Mouse (Mus musculus) heart, embryonic 11.5 days (tissue): ENCODE data around the gene Slc6a8. TPM values are rescaled to one million over a fixed set of nuclear protein-coding genes. Genes with fewer than 3 reads are reported as not detected.

Experiments
- ATAC-seq: fragments of 200-750 bp; cut with Nextera tagmentation; replicated peaks from 2 replicates; pipeline ENCODE4 v1.8.0; 2017; ENCODE audit warnings: moderate library complexity; ENCODE audit not compliant: insufficient number of reproducible peaks, low FRiP score, low TSS enrichment
- H3K27ac ChIP-seq: fragments of 300-500 bp; sonication (generic); 2 replicates; pipeline ENCODE4 v1.5.1; 2014; ENCODE audit warnings: mild to moderate bottlenecking, low read depth, low read length
- H3K27me3 ChIP-seq: fragments of 300-500 bp; sonication (generic); 2 replicates; pipeline ENCODE4 v1.6.1; 2014; ENCODE audit warnings: mild to moderate bottlenecking, low read length, mixed read lengths; ENCODE audit not compliant: control insufficient read depth, insufficient read depth
- H3K36me3 ChIP-seq: fragments of 300-500 bp; sonication (generic); 2 replicates; pipeline ENCODE4 v1.6.1; 2014; ENCODE audit warnings: mild to moderate bottlenecking, low read length, moderate library complexity, mixed read lengths; ENCODE audit not compliant: control insufficient read depth, insufficient read depth
- H3K4me1 ChIP-seq: fragments of 300-500 bp; sonication (generic); 2 replicates; pipeline ENCODE4 v1.6.1; 2014; ENCODE audit warnings: low read length; ENCODE audit not compliant: control insufficient read depth, insufficient read depth
- H3K4me2 ChIP-seq: fragments of 300-500 bp; sonication (generic); 2 replicates; pipeline ENCODE4 v1.6.1; 2014; ENCODE audit warnings: mild to moderate bottlenecking, moderate library complexity
- H3K4me3 ChIP-seq: fragments of 300-500 bp; sonication (generic); 2 replicates; pipeline ENCODE4 v1.5.1; 2014; ENCODE audit warnings: low read depth, low read length
- H3K9ac ChIP-seq: fragments of 300-500 bp; sonication (generic); 2 replicates; pipeline ENCODE4 v1.6.1; 2014; ENCODE audit warnings: mild to moderate bottlenecking, low read depth, low read length, moderate library complexity
- H3K9me3 ChIP-seq: fragments of 300-500 bp; sonication (generic); replicated peaks from 2 replicates; pipeline ENCODE4 v1.6.1; 2016; ENCODE audit warnings: low read length; ENCODE audit not compliant: control insufficient read depth
- WGBS: fragments of 180-500 bp; shearing (Covaris S2); extraction: QIAGEN DNeasy Blood & Tissue Kit; methylation state at CpG from one replicate; pipeline ENCODE4 v1.1.7; 2014; ENCODE audit not compliant: insufficient replicate concordance; 5-methylcytosine and 5-hydroxymethylcytosine counted together
- polyA plus RNA-seq: library from polyadenylated mRNA; unstranded; fragments of >200 nt; fragmentation: Nextera tagmentation; extraction: Ambion mirVana; gene quantifications from 2 replicates; pipeline ENCODE4 v1.2.1, GENCODE M21; 2014

Gene Slc6a8
- 6.9 and 8.2 TPM in 2 replicates for polyA plus RNA-seq

DNA sequence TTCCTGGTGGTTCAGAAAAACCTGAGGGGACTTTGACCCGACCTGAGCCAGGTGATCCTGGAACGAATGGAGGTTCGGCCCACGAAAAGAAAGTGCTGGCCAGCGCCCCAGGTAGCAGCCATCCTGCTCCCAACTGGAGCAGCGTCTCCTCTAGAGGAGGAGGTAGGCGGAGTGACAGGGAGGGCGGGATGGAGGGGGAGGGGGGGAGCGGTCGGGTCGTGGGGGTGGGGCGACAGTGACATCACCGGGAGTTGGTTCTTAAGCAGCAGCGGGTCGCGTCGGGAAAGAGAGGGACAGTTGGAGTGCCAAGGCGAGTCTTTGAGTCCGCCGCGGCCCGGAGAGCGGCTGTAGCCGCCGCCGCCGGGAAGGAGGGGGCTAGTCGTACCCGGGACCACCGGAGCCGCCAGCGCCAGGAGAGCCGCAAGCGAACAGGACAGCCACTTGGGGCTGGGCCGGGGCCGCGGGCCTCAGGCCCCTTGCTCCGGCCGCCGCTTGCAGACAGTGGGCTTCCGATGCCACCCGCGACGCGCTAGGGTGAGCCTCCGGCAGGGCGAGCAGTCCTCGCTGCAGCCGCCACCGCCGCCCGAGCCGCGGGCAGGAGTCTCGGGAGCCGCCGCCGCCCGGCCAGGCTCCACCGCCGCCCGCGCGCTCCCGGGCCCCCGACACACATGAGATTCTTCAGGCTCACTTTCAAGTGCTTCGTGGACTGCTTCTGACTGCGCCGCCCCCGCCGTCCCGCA lies at the start of gene Slc6a8:
Gene Slc6a8, plus strand, starts transcription at position 272 of the 740 bp plus-strand sequence.
- H3K9ac ChIP-seq: peak within 1 kb of the TSS; percentile 66
- H3K4me2 ChIP-seq: peak within 1 kb of the TSS; percentile 70
- H3K4me1 ChIP-seq: no peaks in the 10 kb centered on the region
- H3K9me3 ChIP-seq: no peaks in the 10 kb centered on the region
- 10% methylated on average over 19 of the region's 72 CpGs for WGBS
- peak within 1 kb of the TSS; percentile 50 for H3K4me3 ChIP-seq
- peak; percentile 71 for ATAC-seq
- no peaks in the 10 kb centered on the region for H3K36me3 ChIP-seq
- H3K27ac ChIP-seq: peak within 1 kb of the TSS; percentile 74
- H3K27me3 ChIP-seq: peaks cover 5% of the 10 kb centered on the region

DNA sequence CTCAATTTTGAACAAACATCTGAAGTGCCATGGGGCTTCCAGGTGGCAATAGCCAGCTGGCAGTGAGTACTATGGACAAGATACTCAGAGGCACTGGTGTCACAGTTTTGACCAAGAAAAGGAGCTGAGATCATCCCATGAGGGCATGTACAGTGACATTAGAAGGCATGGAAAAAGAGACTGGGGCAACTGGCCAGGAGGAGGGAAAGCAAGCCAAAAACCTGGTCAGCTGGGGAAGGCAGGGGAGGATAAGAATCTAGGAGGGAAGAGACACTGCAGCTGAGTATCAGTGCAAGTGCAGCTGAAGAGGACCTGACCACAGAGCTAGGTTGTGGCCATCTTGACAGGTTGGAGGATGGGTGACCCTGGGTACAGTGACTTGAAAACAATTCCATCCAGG lies 46.0 kb upstream of the Slc6a8 start:
- no peak for ATAC-seq
- H3K27me3 ChIP-seq: peaks cover 6% of the 10 kb centered on the region

DNA sequence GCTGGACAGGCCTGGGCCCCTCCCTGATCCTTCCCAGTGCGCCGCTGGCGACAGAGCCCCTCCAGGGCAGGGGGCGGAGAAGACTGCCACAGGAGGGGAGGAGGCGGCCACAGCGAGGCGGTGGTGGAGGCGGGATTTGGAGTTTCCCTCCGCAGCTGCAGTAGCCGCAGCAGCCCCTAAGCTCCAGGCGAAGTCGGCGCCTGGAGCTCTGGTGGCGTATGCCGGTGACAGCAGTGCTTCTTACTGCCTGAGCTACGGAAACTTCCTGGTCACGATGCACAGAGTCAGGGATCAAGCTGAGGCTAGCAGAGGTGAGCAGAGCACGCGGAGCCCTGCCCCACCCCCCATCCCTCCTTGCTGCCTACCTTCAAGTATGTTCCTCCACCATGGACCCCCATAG lies 37.5 kb upstream of the Slc6a8 start:
- H3K9me3 ChIP-seq: no peaks in the 10 kb centered on the region
- no peak overlapping the region for H3K9ac ChIP-seq
- 18% methylated on average over 16 of the region's 19 CpGs for WGBS
- no peaks in the 10 kb centered on the region for H3K36me3 ChIP-seq
- no peaks in the 10 kb centered on the region; the same call in 1 of the 2 replicates for H3K4me1 ChIP-seq
- H3K4me3 ChIP-seq: peak overlapping the region; percentile 12; the same call in 1 of the 2 replicates
- ATAC-seq: no peak
- peak overlapping the region; percentile 47 for H3K4me2 ChIP-seq
- H3K27me3 ChIP-seq: peaks cover 71% of the 10 kb centered on the region
- H3K27ac ChIP-seq: no peak overlapping the region

More for the DNA sequence above, 46.0 kb upstream of the Slc6a8 start:
- no peak overlapping the region for H3K27ac ChIP-seq
- H3K4me1 ChIP-seq: no peaks in the 10 kb centered on the region
- H3K36me3 ChIP-seq: no peaks in the 10 kb centered on the region
- H3K9ac ChIP-seq: no peak overlapping the region
- H3K9me3 ChIP-seq: no peaks in the 10 kb centered on the region
- H3K4me2 ChIP-seq: no peak overlapping the region
- no peak overlapping the region for H3K4me3 ChIP-seq

DNA sequence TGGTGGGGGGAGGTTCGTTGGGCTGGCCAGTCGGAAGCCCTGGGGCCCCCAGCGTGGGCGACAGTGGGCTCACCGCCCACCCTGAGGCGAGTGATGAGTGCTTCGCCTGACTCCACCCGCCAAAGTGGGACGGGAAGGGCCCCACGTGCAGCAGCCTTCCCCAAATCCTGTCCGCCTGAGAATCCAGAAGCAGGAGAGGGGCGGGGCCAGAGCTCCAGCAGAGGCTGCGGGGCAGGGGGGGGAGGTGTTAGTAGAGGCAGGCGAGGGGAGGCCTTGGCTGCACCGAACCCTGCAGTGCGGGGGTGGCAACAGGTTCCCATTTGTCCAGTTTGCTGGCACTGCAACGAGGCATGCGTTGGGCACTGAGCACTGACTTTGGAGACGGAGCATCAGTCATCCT lies 35.5 kb upstream of the Slc6a8 start:
- Histone ChIP-seq H3K9me3 (no peaks in the 10 kb centered on the region), H3K9ac (no peak overlapping the region), H3K4me1 (no peaks in the 10 kb centered on the region; the same call in 1 of the 2 replicates), H3K36me3 (no peaks in the 10 kb centered on the region), H3K4me2 (peak overlapping the region; percentile 60), H3K27ac (no peak overlapping the region), H3K27me3 (peaks cover 73% of the 10 kb centered on the region), H3K4me3 (peak overlapping the region; percentile 25)
- ATAC-seq: no peak
- WGBS: 11% methylated on average over 19 of the region's 19 CpGs

DNA sequence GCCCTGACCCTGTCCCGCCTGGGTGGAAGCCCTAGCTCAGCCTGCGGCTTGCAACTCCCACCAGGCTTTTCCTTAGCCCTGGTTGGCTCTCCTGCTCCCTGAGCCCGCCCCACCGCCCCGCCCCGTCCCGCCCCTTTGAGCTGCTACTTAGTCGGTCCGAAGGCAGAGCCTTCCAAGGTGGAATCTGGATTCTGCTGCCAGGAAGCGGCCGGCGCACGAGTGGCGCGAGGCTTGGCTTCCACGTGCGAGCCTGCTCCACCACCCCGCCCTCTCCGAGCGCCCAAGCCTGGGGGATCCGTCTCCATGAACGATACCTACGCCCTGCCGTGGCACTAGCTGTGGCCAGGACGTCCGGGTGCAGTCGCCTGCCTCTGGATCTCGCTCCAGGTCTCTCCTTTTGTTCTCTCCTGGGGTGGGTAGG lies 33.7 kb upstream of the Slc6a8 start, which contains the start of gene Dusp9:
Gene Dusp9, plus strand, starts transcription at position 165 of the 421 bp plus-strand sequence.
- 17% methylated on average over 22 of the region's 28 CpGs for WGBS
- H3K27ac ChIP-seq: no peak within 1 kb of the TSS
- H3K27me3 ChIP-seq: peaks cover 61% of the 10 kb centered on the region
- peak within 1 kb of the TSS; percentile 39; the same call in 1 of the 2 replicates for H3K9ac ChIP-seq
- H3K4me1 ChIP-seq: no peaks in the 10 kb centered on the region; the same call in 1 of the 2 replicates
- H3K36me3 ChIP-seq: no peaks in the 10 kb centered on the region
- ATAC-seq: peak; percentile 62; the same call in 1 of the 2 replicates
- no peaks in the 10 kb centered on the region for H3K9me3 ChIP-seq
- peak within 1 kb of the TSS; percentile 33 for H3K4me3 ChIP-seq
- peak within 1 kb of the TSS; percentile 71 for H3K4me2 ChIP-seq

DNA sequence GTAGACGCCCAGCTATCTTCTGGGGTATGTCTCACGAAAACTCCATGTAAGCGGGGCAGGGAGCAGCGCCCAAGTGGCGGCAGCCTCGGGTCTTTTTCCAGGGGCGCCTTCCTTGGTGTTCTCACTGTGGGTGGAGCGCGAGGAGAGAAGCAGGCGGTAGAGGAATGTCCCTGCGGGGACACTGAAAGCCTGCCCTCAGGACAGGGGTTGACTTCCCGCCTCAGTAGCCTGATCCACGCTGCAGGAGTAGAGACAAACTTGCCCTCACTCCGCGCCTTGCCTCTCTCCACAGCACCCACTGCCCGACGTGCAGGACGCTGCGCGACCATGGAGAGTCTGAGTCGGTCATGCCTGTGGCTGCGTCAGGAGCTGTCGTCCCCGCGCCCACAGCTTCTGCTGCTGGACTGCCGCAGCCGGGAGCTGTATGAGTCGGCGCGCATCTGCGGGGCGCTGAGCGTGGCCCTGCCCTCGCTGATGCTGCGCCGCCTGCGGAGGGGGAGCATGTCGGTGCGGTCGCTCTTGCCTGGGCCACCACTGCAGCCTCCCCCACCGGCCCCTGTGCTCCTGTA lies 33.0 kb upstream of the Slc6a8 start:
- no peak for ATAC-seq
- Histone ChIP-seq H3K4me1 (no peaks in the 10 kb centered on the region; the same call in 1 of the 2 replicates), H3K4me3 (peak overlapping the region; percentile 33), H3K27me3 (peaks cover 55% of the 10 kb centered on the region), H3K36me3 (no peaks in the 10 kb centered on the region), H3K4me2 (peak overlapping the region; percentile 71), H3K9me3 (no peaks in the 10 kb centered on the region), H3K27ac (no peak overlapping the region), H3K9ac (peak overlapping the region; percentile 39; the same call in 1 of the 2 replicates)
- WGBS: 11% methylated on average over 40 of the region's 41 CpGs

DNA sequence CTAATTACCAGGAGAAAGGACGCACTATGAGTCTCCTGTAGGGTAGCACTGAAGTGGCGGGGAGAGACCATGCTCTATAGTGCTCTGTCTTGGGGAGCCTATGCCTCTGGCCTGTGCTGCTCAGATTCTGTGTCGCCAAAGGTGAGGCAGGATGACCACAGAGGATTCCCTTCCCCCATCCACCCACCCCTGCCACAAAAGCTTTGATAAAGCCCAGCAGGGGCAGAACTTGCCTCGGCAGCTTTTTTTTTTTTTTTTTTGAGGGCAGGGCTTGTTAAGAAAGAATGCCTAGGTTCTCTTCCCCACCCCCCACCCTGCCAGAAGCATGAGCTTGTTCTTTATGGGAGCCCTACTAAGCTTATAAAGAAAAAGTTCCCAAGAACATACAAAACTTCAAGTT lies 27.8 kb upstream of the Slc6a8 start:
- no peak overlapping the region for H3K4me3 ChIP-seq
- peaks cover 10% of the 10 kb centered on the region for H3K27me3 ChIP-seq
- H3K9me3 ChIP-seq: no peaks in the 10 kb centered on the region
- no peak for ATAC-seq
- no peak overlapping the region for H3K4me2 ChIP-seq
- no peaks in the 10 kb centered on the region for H3K36me3 ChIP-seq
- no peak overlapping the region for H3K27ac ChIP-seq
- no peaks in the 10 kb centered on the region for H3K4me1 ChIP-seq
- WGBS: 33% methylated on average over 4 of the region's 4 CpGs
- H3K9ac ChIP-seq: no peak overlapping the region

DNA sequence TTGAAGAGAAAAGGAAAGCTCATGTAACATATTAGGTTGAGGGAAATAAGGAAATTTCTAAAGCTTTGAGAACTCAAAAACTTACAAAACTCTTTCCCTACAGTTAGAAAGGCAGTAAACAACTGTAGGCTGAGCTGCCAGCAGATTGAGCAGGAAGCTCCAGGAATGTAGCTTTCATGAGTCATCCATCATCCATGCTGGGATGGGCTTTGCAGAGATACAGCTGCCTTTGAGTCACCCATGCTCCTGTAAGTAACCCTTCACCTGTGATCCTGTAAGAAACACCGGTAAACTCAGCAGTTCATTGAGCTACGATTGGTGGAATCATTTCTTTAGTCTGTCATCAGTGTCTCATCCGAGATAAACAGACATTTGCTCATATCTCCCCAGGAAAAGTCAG lies 22.1 kb upstream of the Slc6a8 start:
- Histone ChIP-seq H3K27ac (no peak overlapping the region), H3K36me3 (no peaks in the 10 kb centered on the region), H3K9ac (no peak overlapping the region), H3K4me3 (no peak overlapping the region), H3K27me3 (no peaks in the 10 kb centered on the region), H3K4me2 (no peak overlapping the region), H3K9me3 (no peaks in the 10 kb centered on the region), H3K4me1 (no peaks in the 10 kb centered on the region)
- ATAC-seq: no peak
- 52% methylated on average over 3 of the region's 3 CpGs for WGBS
